Mouse (Mus musculus) cortical plate, adult 2 months (tissue): ENCODE measurements around the gene Muc13. TPM values are rescaled to one million over a fixed set of nuclear protein-coding genes. Genes with fewer than 3 reads are reported as not detected.

Experiments used
- H3K27ac ChIP-seq: fragments of 200-500 bp; 2 replicates; pipeline ENCODE4 v1.5.1; 2012; ENCODE audit warnings: low read length, control low read depth, inconsistent platforms; ENCODE audit not compliant: insufficient read depth
- H3K4me1 ChIP-seq: fragments of 200-500 bp; 2 replicates; pipeline ENCODE4 v1.6.1; 2011; ENCODE audit warnings: low read length; ENCODE audit not compliant: control insufficient read depth, insufficient read depth
- H3K4me3 ChIP-seq: fragments of 200-500 bp; 2 replicates; pipeline ENCODE4 v1.5.1; 2011; ENCODE audit warnings: mild to moderate bottlenecking, low read length, control low read depth; ENCODE audit not compliant: insufficient read depth
- CTCF ChIP-seq: fragments of 200-500 bp; IDR thresholded peaks from 2 replicates; pipeline ENCODE4 v1.5.1; 2011; ENCODE audit warnings: mild to moderate bottlenecking, control low read depth, low read length; ENCODE audit not compliant: insufficient read depth; ENCODE audit errors: extremely low read depth
- POLR2A ChIP-seq: fragments of 200-500 bp; IDR thresholded peaks from 2 replicates; pipeline ENCODE4 v1.6.1; 2011; ENCODE audit warnings: mild to moderate bottlenecking, low read length, control low read depth; ENCODE audit not compliant: insufficient read depth; ENCODE audit errors: extremely low read depth
- polyA plus RNA-seq: library from polyadenylated mRNA; depleted of rRNA; stranded (reverse); fragments of >200 nt; gene quantifications from 2 replicates; pipeline ENCODE4 v1.2.3, GENCODE M21; 2012

Gene Muc13
- polyA plus RNA-seq, 1 experiment: 0.10 TPM

DNA sequence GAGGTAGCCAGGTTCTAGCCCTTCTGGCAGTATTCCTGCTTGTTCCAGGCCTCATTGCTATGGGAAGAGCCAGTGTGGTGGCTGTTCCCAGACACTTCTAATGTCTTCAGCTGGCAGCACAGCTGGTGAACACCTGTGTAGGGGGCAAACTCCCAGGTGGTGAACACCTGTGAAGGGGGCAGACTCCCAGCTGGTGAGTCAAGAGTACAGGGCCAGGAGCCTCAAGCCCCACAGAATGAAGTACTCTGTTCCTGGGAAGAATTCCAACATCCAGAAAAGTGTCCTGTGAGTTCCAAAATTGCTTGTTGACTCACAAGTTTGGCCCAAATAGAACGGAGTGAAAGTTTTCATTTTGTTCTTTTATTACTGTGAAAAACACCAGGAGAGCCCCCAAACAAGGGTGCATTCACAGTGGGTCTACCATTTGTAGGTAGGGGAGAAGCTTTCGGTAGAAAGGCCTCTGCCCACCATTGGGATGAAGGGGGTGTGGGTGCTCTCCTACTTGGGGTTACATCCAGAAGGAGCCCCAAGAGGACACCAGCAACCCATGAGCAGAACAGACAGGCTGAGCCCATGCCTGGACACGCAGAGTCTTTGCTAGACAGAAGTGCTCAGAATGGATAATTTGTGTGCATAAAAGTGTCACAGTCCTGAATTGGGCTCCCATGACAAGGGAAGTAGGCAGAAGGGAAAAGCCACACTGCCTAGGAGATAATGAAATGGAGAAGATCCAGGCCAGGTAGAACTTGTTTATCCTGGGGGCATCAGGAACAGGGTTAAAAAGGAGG is 25.2 kb upstream of the Muc13 start:
- TF ChIP-seq CTCF: no peak
- TF ChIP-seq POLR2A: no peak
- Histone ChIP-seq H3K4me3 (no peak overlapping the region), H3K27ac (no peak overlapping the region), H3K4me1 (peaks cover 2% of the 10 kb centered on the region; the same call in 1 of the 2 replicates)

- H3K27ac ChIP-seq: no peak overlapping the region
- TF ChIP-seq CTCF (no peak), POLR2A (no peak)
- H3K4me1 ChIP-seq: peaks cover 2% of the 10 kb centered on the region; the same call in 1 of the 2 replicates
- H3K4me3 ChIP-seq: no peak overlapping the region
Observed at GRCm38 (mm10) chr16:33769848-33770247, 24.0 kb upstream of the Muc13 start.

GRCm38 (mm10) chr16:33770778-33771454 is 22.9 kb upstream of the Muc13 start:
- no peak overlapping the region for H3K27ac ChIP-seq
- no peak overlapping the region for H3K4me3 ChIP-seq
- TF ChIP-seq POLR2A (no peak), CTCF (no peak)
- peaks cover 2% of the 10 kb centered on the region; the same call in 1 of the 2 replicates for H3K4me1 ChIP-seq

GRCm38 (mm10) chr16:33772809-33773208 is 21.0 kb upstream of the Muc13 start:
- H3K27ac ChIP-seq: no peak overlapping the region
- peaks cover 2% of the 10 kb centered on the region; the same call in 1 of the 2 replicates for H3K4me1 ChIP-seq
- H3K4me3 ChIP-seq: no peak overlapping the region
- TF ChIP-seq CTCF: no peak
- TF ChIP-seq POLR2A: no peak

GRCm38 (mm10) chr16:33774972-33775371 is 18.9 kb upstream of the Muc13 start:
- TF ChIP-seq CTCF (no peak), POLR2A (no peak)
- H3K4me3 ChIP-seq: no peak overlapping the region
- no peak overlapping the region for H3K27ac ChIP-seq
- no peaks in the 10 kb centered on the region for H3K4me1 ChIP-seq

DNA sequence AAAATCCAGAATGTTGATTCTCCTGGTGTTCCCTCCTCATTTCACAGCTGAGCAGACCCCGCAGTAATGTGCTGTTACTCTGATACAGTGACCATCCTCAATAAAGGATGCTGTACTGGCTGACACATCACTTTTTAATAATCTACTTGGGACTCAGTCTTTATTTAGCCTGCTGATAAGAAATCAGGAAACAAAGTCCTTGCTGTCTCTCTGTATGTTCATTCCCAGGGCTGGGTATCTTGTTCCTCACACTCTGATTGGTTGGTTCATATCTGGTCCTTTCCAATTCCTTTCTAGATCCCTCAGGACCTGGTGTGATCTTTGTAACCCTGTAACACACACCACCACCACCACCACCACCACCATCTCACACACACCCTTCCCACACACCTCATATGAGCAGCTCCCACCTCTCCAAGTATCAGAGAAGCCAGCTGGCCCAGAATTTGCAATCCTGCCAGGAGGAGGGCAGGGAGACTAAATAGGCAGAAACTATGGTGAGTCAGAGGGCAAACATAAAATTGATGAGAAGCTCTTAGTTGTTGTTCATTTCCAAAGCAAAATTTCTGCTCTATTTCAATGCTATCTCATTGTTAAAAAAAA is 18.0 kb upstream of the Muc13 start:
- TF ChIP-seq POLR2A (no peak), CTCF (no peak)
- Histone ChIP-seq H3K4me3 (no peak overlapping the region), H3K4me1 (no peaks in the 10 kb centered on the region), H3K27ac (no peak overlapping the region)

DNA sequence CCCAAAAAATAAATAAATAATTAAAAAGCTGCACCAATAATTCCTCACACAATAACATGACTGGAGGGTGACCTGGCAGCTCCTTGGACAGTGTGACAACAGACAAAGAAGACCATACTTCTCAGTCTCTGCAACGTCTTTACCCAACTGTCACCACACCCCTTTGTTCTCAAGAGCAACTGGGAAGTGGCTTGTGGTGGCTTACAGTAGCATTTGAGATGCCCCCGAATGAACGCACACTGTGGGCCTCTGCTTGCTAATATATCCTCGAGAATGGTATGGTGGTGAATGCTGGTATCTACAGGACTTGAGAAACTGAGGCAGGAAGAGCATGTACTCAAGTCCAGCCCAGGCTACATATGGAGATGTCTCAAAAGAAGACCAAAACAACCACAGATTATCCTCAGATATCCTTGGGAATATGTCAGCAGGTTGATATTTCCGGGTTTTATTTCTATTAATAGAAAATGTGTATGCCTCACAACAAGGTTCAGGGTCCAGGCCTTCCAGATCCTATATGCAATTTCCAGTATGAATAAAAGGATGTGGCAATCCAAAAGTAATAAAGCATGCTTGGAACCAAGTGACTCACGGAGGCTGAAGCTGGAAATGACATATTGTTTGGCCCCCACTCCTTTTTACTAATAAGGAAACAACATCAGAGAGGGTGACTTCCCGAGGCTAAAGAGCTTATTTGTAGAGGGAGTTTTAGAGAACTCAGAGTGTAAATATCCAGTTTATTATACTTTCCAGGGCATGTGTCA is 16.9 kb upstream of the Muc13 start:
- H3K4me3 ChIP-seq: no peak overlapping the region
- H3K4me1 ChIP-seq: no peaks in the 10 kb centered on the region
- no peak for TF ChIP-seq POLR2A
- TF ChIP-seq CTCF: no peak
- H3K27ac ChIP-seq: no peak overlapping the region

GRCm38 (mm10) chr16:33777607-33778006 is 16.2 kb upstream of the Muc13 start:
- no peak overlapping the region for H3K27ac ChIP-seq
- TF ChIP-seq POLR2A: no peak
- TF ChIP-seq CTCF: no peak
- no peaks in the 10 kb centered on the region for H3K4me1 ChIP-seq
- H3K4me3 ChIP-seq: no peak overlapping the region

GRCm38 (mm10) chr16:33781789-33782728 is 11.8 kb upstream of the Muc13 start:
- H3K4me3 ChIP-seq: no peak overlapping the region
- no peak overlapping the region for H3K27ac ChIP-seq
- no peaks in the 10 kb centered on the region for H3K4me1 ChIP-seq
- TF ChIP-seq CTCF: no peak
- TF ChIP-seq POLR2A: no peak
